Mouse (Mus musculus) kidney, postnatal 36 days (tissue): ENCODE measurements around the gene Chd1l.
A peak's percentile ranks its signal among the peaks of the same experiment; 100 is the strongest.

Source experiments
- DNase-seq, 2 experiments: peaks; one replicate each; pipeline ENCODE4 v3.0.0; 2021 to 2022; ENCODE audit warnings: mixed read lengths in 2 of 2

Chd1l gene

GRCm38 (mm10) chr3:97609845-97610410 lies at the start of gene Chd1l:
TSS of gene Chd1l (minus strand) at chr3:97610203.
- peak; percentile 90 to 96 for DNase-seq

- no peak for DNase-seq
Observed at GRCm38 (mm10) chr3:97659746-97660145, 49.7 kb upstream of the Chd1l start.

- DNase-seq: peak in 1 of 2 experiments; percentile 57
Observed at GRCm38 (mm10) chr3:97658426-97659193, 48.6 kb upstream of the Chd1l start.

- DNase-seq: peak; percentile 99 to 100
Observed at GRCm38 (mm10) chr3:97657655-97658411, 47.8 kb upstream of the Chd1l start, which contains the start of gene Prkab2. TSS of gene Prkab2 (plus strand) at chr3:97658193.

- DNase-seq: peak; percentile 24 to 67
Observed at GRCm38 (mm10) chr3:97654901-97655300, 44.9 kb upstream of the Chd1l start.

- DNase-seq: no peak
Observed at GRCm38 (mm10) chr3:97653781-97654180, 43.8 kb upstream of the Chd1l start.

- DNase-seq: no peak
Observed at GRCm38 (mm10) chr3:97651604-97652003, 41.6 kb upstream of the Chd1l start.

GRCm38 (mm10) chr3:97649469-97649868 lies 39.5 kb upstream of the Chd1l start:
- no peak for DNase-seq

GRCm38 (mm10) chr3:97649022-97649421 lies 39.0 kb upstream of the Chd1l start:
- no peak for DNase-seq

GRCm38 (mm10) chr3:97648518-97648917 lies 38.5 kb upstream of the Chd1l start:
- DNase-seq: no peak

- DNase-seq: no peak
Observed at GRCm38 (mm10) chr3:97642001-97642400, 32.0 kb upstream of the Chd1l start.

- DNase-seq: no peak
Observed at GRCm38 (mm10) chr3:97641396-97641795, 31.4 kb upstream of the Chd1l start.

- DNase-seq: peak; percentile 13 to 58
Observed at GRCm38 (mm10) chr3:97634288-97634761, 24.3 kb upstream of the Chd1l start.

- DNase-seq: peak in 1 of 2 experiments; percentile 53
Observed at GRCm38 (mm10) chr3:97633456-97633855, 23.5 kb upstream of the Chd1l start.

GRCm38 (mm10) chr3:97631258-97631860 lies 21.4 kb upstream of the Chd1l start:
- DNase-seq: no peak

- no peak for DNase-seq
Observed at GRCm38 (mm10) chr3:97630746-97631145, 20.7 kb upstream of the Chd1l start.

- peak in 1 of 2 experiments; percentile 23 for DNase-seq
Observed at GRCm38 (mm10) chr3:97629941-97630340, 19.9 kb upstream of the Chd1l start.

GRCm38 (mm10) chr3:97628391-97629001 lies 18.5 kb upstream of the Chd1l start, which contains the start of gene Fmo5:
TSS of gene Fmo5 (plus strand) at chr3:97628804.
- DNase-seq: peak; percentile 79 to 87

- DNase-seq: peak; percentile 17 to 33
Observed at GRCm38 (mm10) chr3:97627893-97628292, 17.9 kb upstream of the Chd1l start.

- peak; percentile 50 for DNase-seq
Observed at GRCm38 (mm10) chr3:97624611-97625010, 14.6 kb upstream of the Chd1l start.

- no peak for DNase-seq
Observed at GRCm38 (mm10) chr3:97620657-97621056, 10.7 kb upstream of the Chd1l start.

- DNase-seq: no peak
Observed at GRCm38 (mm10) chr3:97617899-97618298, 7.9 kb upstream of the Chd1l start.
